8 mouse cellular contexts compared by ENCODE assay signal in the genomic region with DNA sequence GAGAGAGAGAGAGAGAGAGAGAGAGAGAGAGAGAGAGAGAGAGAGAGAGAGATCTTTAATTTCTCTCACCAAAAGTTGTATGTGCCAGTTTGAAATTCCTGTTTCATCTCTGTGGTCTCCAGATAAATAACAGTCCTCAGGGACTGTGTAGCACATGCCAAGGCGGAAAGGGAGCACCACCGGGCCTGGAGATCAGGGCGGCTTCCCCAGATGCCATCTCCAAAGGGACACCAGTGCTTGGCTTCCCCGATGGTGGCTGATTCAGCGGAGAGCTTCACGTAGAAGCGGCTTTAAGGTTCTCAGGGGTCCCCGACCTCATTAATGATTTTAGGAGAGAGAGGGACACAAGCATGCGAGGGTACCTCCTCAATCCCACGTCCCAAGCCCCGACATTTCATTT.
DNase-seq lines count a peak whose midpoint lies in the region; TF ChIP-seq lines count a peak whose summit lies in the region.

No protein-coding gene starts in this region.

- H3K36me3 ChIP-seq in heart, embryonic 10.5 days, result no peaks in the 10 kb centered on the region
- no peaks in the 10 kb centered on the region for H3K36me3 ChIP-seq in CH12.LX (replicated peaks in 1 of 2; ENCODE audit: control insufficient read depth in 1 of 2, insufficient read depth in 1 of 2, low read length in 1 of 2)
- no peaks in the 10 kb centered on the region for H3K36me3 ChIP-seq in forebrain, embryonic 10.5 days (replicated peaks)
- no peaks in the 10 kb centered on the region for H3K36me3 ChIP-seq in limb, embryonic 10.5 days

- peaks cover 16% of the 10 kb centered on the region for H3K4me1 ChIP-seq in heart, embryonic 10.5 days
- peaks cover 9 to 24% of the 10 kb centered on the region in 2 experiments; a peak in 2 of 4 replicates for H3K4me1 ChIP-seq in CH12.LX (ENCODE audit: control insufficient read depth in 1 of 2, insufficient read depth in 2 of 2)
- H3K4me1 ChIP-seq in forebrain, embryonic 10.5 days, result peaks cover 32% of the 10 kb centered on the region
- 0 out of 2 replicates have a peak, but pooled peaks cover 3% of the 10 kb centered on the region for H3K4me1 ChIP-seq in limb, embryonic 10.5 days

- no peak for TF ChIP-seq POLR2A in CH12.LX (IDR thresholded peaks at IDR 0.05; ENCODE audit: low read depth, low read length)

- H3K4me3 ChIP-seq in heart, embryonic 10.5 days, result peak overlapping the region; percentile 37
- no peak overlapping the region for H3K4me3 ChIP-seq in CH12.LX (replicated peaks in 1 of 3; ENCODE audit: low read depth in 2 of 3, low read length in 2 of 3, poor library complexity in 1 of 3)
- peak overlapping the region; percentile 28 for H3K4me3 ChIP-seq in forebrain, embryonic 10.5 days
- H3K4me3 ChIP-seq in limb, embryonic 10.5 days, result no peak overlapping the region

- H3K4me2 ChIP-seq in CH12.LX (ENCODE audit: insufficient read depth, low read depth, poor library complexity, severe bottlenecking), result peak overlapping the region; percentile 68

- no peaks in the 10 kb centered on the region for H3K27me3 ChIP-seq in heart, embryonic 10.5 days (ENCODE audit: insufficient read depth, poor library complexity, severe bottlenecking)
- no peaks in the 10 kb centered on the region for H3K27me3 ChIP-seq in CH12.LX (replicated peaks)
- H3K27me3 ChIP-seq in forebrain, embryonic 10.5 days (ENCODE audit: poor library complexity, severe bottlenecking), result no peaks in the 10 kb centered on the region
- H3K27me3 ChIP-seq in limb, embryonic 10.5 days (ENCODE audit: low read depth, poor library complexity, severe bottlenecking), result peaks cover 21% of the 10 kb centered on the region; the same call in 1 of the 2 replicates

- TF ChIP-seq EP300 in CH12.LX (IDR thresholded peaks at IDR 0.05; ENCODE audit: low read length), result no peak

- dilution Hi-C loops in CH12.LX (cut with MboI; ENCODE audit: extremely low pct_ligation_motif_present, extremely low pct_unique_long_range_greater_than_20kb, low sequenced_read_pairs), result no loop called here

- no peak overlapping the region for H3K9ac ChIP-seq in CH12.LX (ENCODE audit: insufficient read depth, low read depth)

- DNase-seq in heart, embryonic 10.5 days (ENCODE audit: low spot score), result no peak
- no peak for DNase-seq in heart, postnatal 36 days
- DNase-seq in CH12.LX (ENCODE audit: extremely low read depth), result no peak
- DNase-seq in forebrain, embryonic 10.5 days (ENCODE audit: extremely low spot score, low spot score), result peak; percentile 27
- DNase-seq in limb, embryonic 10.5 days (ENCODE audit: low spot score), result peak; percentile 31
- no peak for DNase-seq in kidney, postnatal 10 days
- no peak for DNase-seq in B cell, adult 2 months
- DNase-seq in lung, postnatal 25 days (ENCODE audit: low spot score), result no peak

- no peaks in the 10 kb centered on the region for H3K9me3 ChIP-seq in heart, embryonic 10.5 days
- H3K9me3 ChIP-seq in CH12.LX (replicated peaks; ENCODE audit: low read length), result no peaks in the 10 kb centered on the region
- H3K9me3 ChIP-seq in forebrain, embryonic 10.5 days, result no peaks in the 10 kb centered on the region
- H3K9me3 ChIP-seq in limb, embryonic 10.5 days (replicated peaks), result no peaks in the 10 kb centered on the region

- WGBS in heart, embryonic 10.5 days, result 39% methylated on average over 11 of the region's 11 CpGs
- WGBS in forebrain, embryonic 10.5 days, result 28% methylated on average over 11 of the region's 11 CpGs
- WGBS in limb, embryonic 10.5 days, result 45% methylated on average over 11 of the region's 11 CpGs

- no peak for TF ChIP-seq RAD21 in CH12.LX (IDR thresholded peaks at IDR 0.05; ENCODE audit: low read depth, low read length)

- in situ Hi-C loops in CH12.LX (cut with MboI; ENCODE audit: low pct_ligation_motif_present, low pct_unique_long_range_greater_than_20kb, low sequenced_read_pairs), result loop anchor here (10.0 to 25.0 kb wide), 4 partner anchors 83 to 1645 kb away; a partner anchor contains a TSS

- intact Hi-C loops in heart, postnatal 36 days (cut with DNase I), result loop anchor here (1.0 to 10.0 kb wide), 5 partner anchors 377 to 1657 kb away; no protein-coding TSS in a partner anchor

- H3K27ac ChIP-seq in heart, embryonic 10.5 days, result no peak overlapping the region
- no peak overlapping the region for H3K27ac ChIP-seq in CH12.LX (ENCODE audit: insufficient read depth, low read depth)
- peak overlapping the region; percentile 77 for H3K27ac ChIP-seq in forebrain, embryonic 10.5 days
- no peak overlapping the region for H3K27ac ChIP-seq in limb, embryonic 10.5 days

- H3K79me2 ChIP-seq in CH12.LX (replicated peaks; ENCODE audit: control insufficient read depth, extremely low read depth, insufficient read depth, poor library complexity, severe bottlenecking), result no peaks in the 10 kb centered on the region

- TF ChIP-seq CTCF in CH12.LX (conservative IDR thresholded peaks at IDR 0.05 in 1 of 2, IDR thresholded peaks at IDR 0.05 in 1 of 2; ENCODE audit: low read depth in 2 of 2, low read length in 2 of 2), result no peak

TF ChIP-seq in CH12.LX, 34 proteins besides CTCF, POLR2A, EP300 and RAD21:
- TF ChIP-seq TCF12 (IDR thresholded peaks at IDR 0.05; ENCODE audit: low read depth, low read length) (no peak), MEF2A (IDR thresholded peaks at IDR 0.05; ENCODE audit: borderline replicate concordance, low read depth, low read length) (no peak), GABPA (IDR thresholded peaks at IDR 0.05; ENCODE audit: insufficient replicate concordance, low read depth, low read length) (no peak), SIN3A (IDR thresholded peaks at IDR 0.05; ENCODE audit: low read length) (no peak)

Comparison
In these comparisons a context has a peak if more than half of its experiments do, and no peak if none do; other contexts are left out.
1. DNase-seq: peak in forebrain, embryonic 10.5 days (single experiment) and limb, embryonic 10.5 days (single experiment); none in heart, embryonic 10.5 days (single experiment), heart, postnatal 36 days (0 of 2), CH12.LX (single experiment), kidney, postnatal 10 days (single experiment), B cell, adult 2 months (0 of 2) and lung, postnatal 25 days (single experiment).
2. H3K4me3 ChIP-seq: peak in heart, embryonic 10.5 days (single experiment) and forebrain, embryonic 10.5 days (single experiment); none in CH12.LX (0 of 3) and limb, embryonic 10.5 days (single experiment).